Mouse (Mus musculus) inflammation-experienced regulatory T-cells, adult 6 months (primary cell): ENCODE measurements around the gene Crybb3. TPM values are rescaled to one million over a fixed set of nuclear protein-coding genes. Genes with fewer than 3 reads are reported as not detected.

ENCODE experiments used
- ATAC-seq: one replicate; pipeline ENCODE4 v1.8.0; 2017
- polyA plus RNA-seq, 3 experiments: library from polyadenylated mRNA; unstranded; fragments of 100-300 nt; shearing (Covaris generic); gene quantifications; one replicate each; pipeline ENCODE4 v1.2.1; 2017

Gene Crybb3
- polyA plus RNA-seq, 3 experiments from 2014 or later, result 1.3 TPM; not detected in 2

- ATAC-seq, result no peak
Measured at GRCm38 (mm10) chr5:113102455-113102854, 21.1 kb upstream of the Crybb3 start.

GRCm38 (mm10) chr5:113101457-113101856, 20.1 kb upstream of the Crybb3 start:
- ATAC-seq, result no peak

DNA sequence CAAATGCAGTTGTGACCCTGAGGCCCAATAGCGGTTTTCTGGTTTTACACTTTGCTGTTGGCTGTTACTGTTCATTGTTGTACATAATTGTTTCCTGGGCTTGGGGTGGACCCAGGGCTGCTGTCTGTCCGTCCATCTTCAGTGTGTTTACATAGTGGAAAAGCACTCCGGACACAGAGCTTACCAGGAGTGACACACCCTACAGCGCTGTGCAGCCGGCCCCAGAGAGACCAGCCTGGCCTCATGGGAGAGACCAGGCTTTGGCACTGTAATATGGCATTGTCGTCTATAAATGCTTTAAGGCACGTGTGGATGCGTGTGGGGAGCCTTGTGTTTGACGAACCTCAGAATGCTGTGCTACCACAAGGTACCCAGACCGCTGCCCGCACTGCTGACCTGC, 19.0 kb upstream of the Crybb3 start:
- ATAC-seq, result no peak

GRCm38 (mm10) chr5:113099546-113099945, 18.2 kb upstream of the Crybb3 start:
- peak; percentile 32 for ATAC-seq

- ATAC-seq, result no peak
Measured at GRCm38 (mm10) chr5:113097551-113097950, 16.2 kb upstream of the Crybb3 start.

DNA sequence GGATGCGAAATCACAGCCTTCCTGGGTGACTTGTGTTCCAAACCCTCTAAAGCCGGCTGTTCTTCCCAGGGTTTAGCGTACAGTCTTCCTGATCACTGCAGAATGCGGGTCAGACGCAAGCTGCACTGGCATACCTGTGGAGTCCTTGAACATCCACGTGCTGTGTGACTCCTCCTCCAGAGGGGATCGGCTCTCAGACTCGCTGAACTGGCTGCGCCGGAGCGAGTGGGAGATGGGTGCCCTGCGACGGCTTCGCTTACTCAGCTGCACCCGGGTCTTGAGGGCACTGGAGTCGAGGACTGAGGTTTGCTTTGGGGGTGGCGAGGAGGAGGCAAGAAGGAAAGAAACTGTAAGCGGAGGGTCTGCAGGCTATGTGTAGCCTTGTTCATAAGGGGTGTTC, 14.1 kb upstream of the Crybb3 start:
- ATAC-seq, result no peak

DNA sequence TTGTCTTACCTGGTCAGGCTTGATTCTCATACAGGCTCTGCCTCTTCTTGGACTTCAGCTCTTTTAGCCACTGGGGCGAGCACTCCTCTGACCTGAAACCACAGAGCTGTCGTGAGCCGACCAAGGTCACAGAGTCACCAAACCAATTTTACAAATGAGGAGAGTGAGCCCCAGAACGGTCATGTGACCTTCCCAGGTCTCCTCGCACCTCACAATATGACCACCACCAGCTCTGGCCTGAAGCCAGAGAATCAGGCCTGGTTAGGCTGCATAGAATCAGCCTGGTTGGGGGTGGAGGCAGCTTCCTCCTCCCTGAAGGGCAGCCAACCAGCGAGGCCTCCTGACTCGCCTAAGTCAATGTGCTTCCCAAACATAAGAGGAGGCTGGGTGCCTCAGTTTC, 11.0 kb upstream of the Crybb3 start:
- no peak for ATAC-seq

DNA sequence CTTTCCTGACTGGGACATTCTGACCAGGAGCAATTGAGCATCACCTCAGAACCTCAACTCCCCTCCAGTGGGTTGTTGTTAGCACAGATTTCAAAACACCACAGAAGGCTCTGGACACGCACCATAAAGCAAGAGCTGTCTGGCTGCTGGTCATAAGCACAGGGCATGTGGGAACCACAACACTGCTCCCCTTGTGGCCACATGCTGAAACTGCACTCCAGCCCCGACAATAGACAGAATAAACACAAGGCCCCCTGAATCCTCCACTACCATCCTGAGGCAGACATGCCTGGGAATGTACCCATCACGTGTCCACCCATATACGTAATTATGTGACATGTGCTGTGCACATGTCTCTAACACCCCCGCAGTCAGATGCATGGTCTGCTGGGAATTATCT, 9.8 kb upstream of the Crybb3 start:
- ATAC-seq, result no peak

DNA sequence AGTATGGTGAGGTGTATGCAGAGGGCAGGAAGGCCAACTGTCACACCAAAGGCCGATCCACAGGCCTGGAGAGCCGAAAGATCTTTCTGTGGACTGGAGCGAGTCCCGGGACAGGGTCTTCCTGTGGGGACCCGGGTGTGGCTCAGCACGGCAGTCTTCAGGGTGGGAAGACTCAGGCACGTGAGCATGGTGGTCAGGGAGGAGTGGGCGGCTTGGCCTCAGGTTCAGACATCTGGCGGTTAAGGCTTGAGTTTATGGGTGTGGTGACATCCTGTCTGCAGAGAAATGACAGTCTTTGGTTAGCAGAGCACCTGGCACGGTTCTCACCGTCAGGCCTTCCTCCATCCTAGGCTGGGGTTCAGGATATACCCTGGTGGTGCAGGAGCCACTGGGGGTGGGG, 9.4 kb upstream of the Crybb3 start:
- no peak for ATAC-seq

- ATAC-seq, result no peak
Measured at GRCm38 (mm10) chr5:113090077-113090690, 8.8 kb upstream of the Crybb3 start.

- ATAC-seq, result no peak
Measured at GRCm38 (mm10) chr5:113087465-113087864, 6.1 kb upstream of the Crybb3 start.

GRCm38 (mm10) chr5:113086990-113087389, 5.6 kb upstream of the Crybb3 start:
- no peak for ATAC-seq

DNA sequence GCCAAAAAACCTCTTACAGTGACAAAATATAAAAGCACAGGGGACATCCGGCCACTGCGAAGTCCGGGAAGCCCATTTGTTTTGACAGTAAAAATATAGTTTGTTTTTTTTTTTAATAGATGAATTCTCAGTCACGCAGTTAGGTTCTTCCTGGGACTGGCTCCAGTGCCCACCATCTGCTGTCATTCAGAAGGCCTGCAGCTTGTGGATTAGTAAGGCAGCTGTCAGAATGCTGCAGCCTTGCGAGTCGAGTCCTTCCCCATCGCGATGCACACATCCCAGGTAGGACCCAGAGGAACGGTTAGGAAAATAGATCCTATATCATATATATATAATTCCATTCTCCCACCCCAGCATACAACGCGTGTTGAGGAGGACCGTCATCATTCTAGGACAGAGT, 5.1 kb upstream of the Crybb3 start:
- ATAC-seq, result no peak

DNA sequence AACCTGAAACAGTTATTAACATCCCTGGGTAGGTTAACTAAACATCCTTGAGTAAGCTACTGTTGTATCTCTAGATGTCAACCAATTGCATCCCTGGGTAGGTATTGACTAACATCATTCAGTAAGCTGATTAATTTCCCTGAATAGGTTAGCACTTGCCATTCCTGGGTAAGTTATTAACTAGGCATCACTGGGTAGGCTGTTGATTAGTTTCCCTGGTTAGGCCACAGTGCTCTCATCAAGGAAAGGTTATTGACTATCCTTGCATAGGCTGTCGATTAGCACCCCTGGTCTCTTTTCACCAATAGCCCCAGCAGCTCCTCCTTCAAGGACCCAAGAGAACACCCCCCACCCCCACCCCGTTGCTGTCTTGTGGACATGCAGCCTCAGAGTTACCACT, 4.5 kb upstream of the Crybb3 start:
- no peak for ATAC-seq

GRCm38 (mm10) chr5:113084309-113084708, 2.9 kb upstream of the Crybb3 start:
- no peak for ATAC-seq

DNA sequence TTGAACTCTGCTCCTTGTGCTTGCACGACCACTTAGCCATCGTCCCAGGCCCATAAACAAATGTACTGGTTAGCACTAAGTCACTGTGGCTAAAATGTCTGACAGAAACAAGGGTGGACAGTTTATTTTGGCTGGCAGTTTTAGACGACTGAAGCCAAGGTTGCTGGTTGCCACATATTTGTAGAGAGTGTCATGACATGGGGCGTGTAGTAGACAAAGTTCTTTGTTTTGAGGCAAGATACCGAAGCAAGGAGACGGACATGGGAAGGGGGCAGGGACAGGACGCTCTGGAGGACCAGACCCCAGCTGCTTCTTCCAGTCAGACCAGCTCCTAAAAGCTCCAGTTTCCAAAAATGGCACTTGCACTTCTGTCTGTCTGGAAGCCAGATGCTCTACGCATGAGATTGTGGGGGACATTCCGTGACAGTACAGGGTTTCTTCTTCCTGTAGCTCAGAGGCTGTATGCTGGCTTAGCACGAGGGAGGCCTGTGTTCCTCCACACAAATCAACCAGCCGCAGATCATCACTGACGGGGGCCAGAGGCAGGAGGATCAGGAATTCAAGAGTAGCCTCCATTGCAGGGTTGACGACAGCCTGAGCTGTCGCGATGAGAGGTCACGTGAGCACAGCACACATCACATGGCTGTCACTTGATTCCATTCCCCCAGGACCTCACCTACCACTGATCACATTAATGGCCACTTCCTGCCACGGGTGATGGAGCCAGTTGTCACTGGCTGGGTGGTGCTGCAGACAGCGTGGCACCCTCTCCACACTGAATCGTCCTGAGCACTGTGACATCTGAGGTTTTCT, 1.2 kb upstream of the Crybb3 start:
- ATAC-seq, result no peak

GRCm38 (mm10) chr5:113081020-113081419, 364 bp downstream of the Crybb3 start:
- ATAC-seq, result no peak

- no peak for ATAC-seq
Measured at GRCm38 (mm10) chr5:113079783-113080182, 1.6 kb downstream of the Crybb3 start.

GRCm38 (mm10) chr5:113078686-113079085, 2.7 kb downstream of the Crybb3 start:
- no peak for ATAC-seq

DNA sequence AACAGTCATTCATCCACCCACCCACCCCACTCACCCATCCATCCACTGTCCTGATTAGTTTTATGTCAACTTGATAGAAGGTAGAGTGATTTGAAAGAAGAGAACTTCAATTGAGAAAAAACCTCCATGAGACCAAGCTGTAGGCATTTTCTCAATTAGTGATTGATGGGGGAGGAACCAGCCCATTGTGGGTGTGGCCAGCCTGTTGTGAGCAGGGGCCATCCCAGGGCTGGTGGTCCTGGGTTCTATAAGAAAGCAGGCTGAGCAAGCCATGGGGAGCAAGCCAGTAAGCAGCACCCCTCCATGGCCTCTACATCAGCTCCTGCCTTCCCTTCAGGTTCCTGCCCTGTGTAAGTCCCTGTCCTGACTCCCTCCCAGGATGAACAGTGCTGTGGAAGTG, 11.4 kb downstream of the Crybb3 start, which contains the start of gene Crybb2:
Gene Crybb2, minus strand, starts transcription at position 101 of the 400 bp plus-strand sequence.
- ATAC-seq, result no peak

GRCm38 (mm10) chr5:113054308-113054707, 27.1 kb downstream of the Crybb3 start:
- peak; percentile 41 for ATAC-seq

- no peak for ATAC-seq
Measured at GRCm38 (mm10) chr5:113050581-113051185, 30.7 kb downstream of the Crybb3 start.

DNA sequence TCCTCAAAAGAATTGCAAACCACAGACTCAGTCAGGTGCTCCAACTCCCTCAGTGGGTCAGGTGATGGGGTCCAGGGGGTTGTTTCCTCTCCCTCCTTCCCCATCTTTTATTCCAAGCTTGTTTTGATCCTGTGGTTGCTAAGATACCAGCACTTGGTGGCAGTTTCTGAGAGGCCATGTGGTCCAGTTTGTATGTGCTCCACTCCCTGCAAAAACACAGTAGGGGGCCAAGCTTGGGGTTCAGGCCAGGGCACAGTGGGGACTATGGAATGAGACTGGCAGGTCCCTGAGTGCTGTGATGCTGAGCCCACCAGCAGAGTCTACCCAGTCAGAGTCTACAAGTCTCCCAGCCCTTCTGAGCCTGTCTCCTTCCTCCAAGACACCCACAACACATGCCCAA, 31.5 kb downstream of the Crybb3 start:
- ATAC-seq, result no peak
